Mouse (Mus musculus) CH12.LX (cell line): ENCODE results near the gene Gm498. TPM values are rescaled to one million over a fixed set of nuclear protein-coding genes. Genes with fewer than 3 reads are reported as not detected.

Experiments used
- DNase-seq: peaks from one replicate; pipeline ENCODE4 v3.0.0-alpha.2; 2013; ENCODE audit errors: extremely low read depth
- H3K27ac ChIP-seq: 2 replicates; pipeline ENCODE4 v1.5.1; 2012; ENCODE audit warnings: low read depth, mild to moderate bottlenecking, control low read depth, moderate library complexity; ENCODE audit not compliant: insufficient read depth
- H3K27me3 ChIP-seq: replicated peaks from 2 replicates; pipeline ENCODE3; 2012; ENCODE audit warnings: inconsistent platforms
- H3K36me3 ChIP-seq, 2 experiments: replicated peaks in 1 of 2; 2 replicates each; pipeline versions ENCODE3 to v1.6.1; 2012; ENCODE audit warnings: inconsistent platforms in 1 of 2, low read length in 1 of 2, mild to moderate bottlenecking in 1 of 2, mixed read lengths in 1 of 2, moderate library complexity in 1 of 2; ENCODE audit not compliant: control insufficient read depth in 1 of 2, insufficient read depth in 1 of 2
- H3K4me1 ChIP-seq, 2 experiments: 2 replicates each; pipeline ENCODE4 v1.6.1; 2012; ENCODE audit warnings: inconsistent platforms in 1 of 2, moderate library complexity in 1 of 2; ENCODE audit not compliant: insufficient read depth in 2 of 2, control insufficient read depth in 1 of 2
- H3K4me2 ChIP-seq: 2 replicates; pipeline ENCODE4 v1.6.1; 2012; ENCODE audit warnings: low read depth, mild to moderate bottlenecking, control low read depth; ENCODE audit not compliant: poor library complexity, insufficient read depth, severe bottlenecking
- H3K4me3 ChIP-seq, 3 experiments: fragments of 150-350 bp in 1 of 3; sonication (generic) in 1 of 3; replicated peaks in 1 of 3; 2 replicates each; pipeline versions ENCODE3 to v1.5.1; 2011 to 2012; ENCODE audit warnings: low read depth in 2 of 3, low read length in 2 of 3, mild to moderate bottlenecking in 2 of 3, moderate library complexity in 2 of 3, control low read depth in 1 of 3, improper control_type of control experiment in 1 of 3, inconsistent platforms in 1 of 3, mixed read lengths in 1 of 3; ENCODE audit not compliant: poor library complexity in 1 of 3
- H3K79me2 ChIP-seq: replicated peaks from 2 replicates; pipeline ENCODE4 v1.6.1; 2012; ENCODE audit warnings: mild to moderate bottlenecking, moderate library complexity; ENCODE audit not compliant: control insufficient read depth, poor library complexity, insufficient read depth, severe bottlenecking; ENCODE audit errors: extremely low read depth
- H3K9ac ChIP-seq: 2 replicates; pipeline ENCODE4 v1.6.1; 2012; ENCODE audit warnings: low read depth, mild to moderate bottlenecking, control low read depth, moderate library complexity; ENCODE audit not compliant: insufficient read depth
- H3K9me3 ChIP-seq: replicated peaks from 2 replicates; pipeline ENCODE3; 2012; ENCODE audit warnings: low read length, inconsistent platforms, mixed read lengths
- BHLHE40 ChIP-seq: IDR thresholded peaks from 2 replicates; pipeline ENCODE4 v1.6.1; 2011; ENCODE audit warnings: mild to moderate bottlenecking, low read depth, low read length, improper control_type of control experiment
- CHD1 ChIP-seq: IDR thresholded peaks from 2 replicates; pipeline ENCODE4 v1.6.1; 2012; ENCODE audit warnings: low read depth, low read length, improper control_type of control experiment, inconsistent platforms
- CHD2 ChIP-seq: IDR thresholded peaks from 2 replicates; pipeline ENCODE4 v1.6.1; 2011; ENCODE audit warnings: low read length, improper control_type of control experiment
- CTCF ChIP-seq, 2 experiments: IDR thresholded peaks in 1 of 2; conservative IDR thresholded peaks in 1 of 2; 2 replicates each; pipeline ENCODE4 v1.5.1; 2011 to 2012; ENCODE audit warnings: low read depth in 2 of 2, low read length in 2 of 2, improper control_type of control experiment in 1 of 2, inconsistent platforms in 1 of 2, mild to moderate bottlenecking in 1 of 2, moderate library complexity in 1 of 2
- E2F4 ChIP-seq: IDR thresholded peaks from 2 replicates; pipeline ENCODE4 v1.6.1; 2011; ENCODE audit warnings: low read depth, low read length, improper control_type of control experiment; ENCODE audit not compliant: insufficient replicate concordance
- ELF1 ChIP-seq: IDR thresholded peaks from 2 replicates; pipeline ENCODE4 v1.6.1; 2014; ENCODE audit warnings: low read depth, mild to moderate bottlenecking, inconsistent platforms, low read length, improper control_type of control experiment
- GABPA ChIP-seq: IDR thresholded peaks from 2 replicates; pipeline ENCODE4 v1.6.1; 2012; ENCODE audit warnings: low read depth, low read length, improper control_type of control experiment, inconsistent platforms; ENCODE audit not compliant: insufficient replicate concordance
- MAFK ChIP-seq: IDR thresholded peaks from 2 replicates; pipeline ENCODE4 v1.6.1; 2011; ENCODE audit warnings: low read length, improper control_type of control experiment; ENCODE audit not compliant: insufficient replicate concordance
- MAZ ChIP-seq: IDR thresholded peaks from 2 replicates; pipeline ENCODE4 v1.6.1; 2012; ENCODE audit warnings: low read depth, mild to moderate bottlenecking, inconsistent platforms, low read length, improper control_type of control experiment, moderate library complexity
- MXI1 ChIP-seq: IDR thresholded peaks from 2 replicates; pipeline ENCODE4 v1.6.1; 2011; ENCODE audit warnings: mild to moderate bottlenecking, low read depth, low read length, improper control_type of control experiment
- MYC ChIP-seq: IDR thresholded peaks from 2 replicates; pipeline ENCODE4 v1.6.1; 2011; ENCODE audit warnings: low read depth, mild to moderate bottlenecking, improper control_type of control experiment, low read length
- NELFE ChIP-seq: IDR thresholded peaks from 2 replicates; pipeline ENCODE4 v1.6.1; 2011; ENCODE audit warnings: low read depth, low read length, improper control_type of control experiment
- NRF1 ChIP-seq: IDR thresholded peaks from 2 replicates; pipeline ENCODE4 v1.6.1; 2014; ENCODE audit warnings: low read depth, mild to moderate bottlenecking, inconsistent platforms, low read length, improper control_type of control experiment, moderate library complexity
- PAX5 ChIP-seq: IDR thresholded peaks from 2 replicates; pipeline ENCODE4 v1.6.1; 2012; ENCODE audit warnings: low read length, inconsistent platforms, mixed read lengths
- RAD21 ChIP-seq: IDR thresholded peaks from 2 replicates; pipeline ENCODE4 v1.6.1; 2011; ENCODE audit warnings: low read depth, mild to moderate bottlenecking, low read length, improper control_type of control experiment, moderate library complexity
- SIN3A ChIP-seq: IDR thresholded peaks from 2 replicates; pipeline ENCODE4 v1.6.1; 2012; ENCODE audit warnings: low read length, improper control_type of control experiment, inconsistent platforms
- USF1 ChIP-seq: IDR thresholded peaks from 2 replicates; pipeline ENCODE4 v1.6.1; 2014; ENCODE audit warnings: low read depth, mild to moderate bottlenecking, inconsistent platforms, low read length, improper control_type of control experiment
- USF2 ChIP-seq: conservative IDR thresholded peaks from 2 replicates; pipeline ENCODE4 v1.6.1; 2011; ENCODE audit warnings: low read depth, low read length, improper control_type of control experiment
- ZNF384 ChIP-seq: IDR thresholded peaks from 2 replicates; pipeline ENCODE4 v1.6.1; 2012; ENCODE audit warnings: low read depth, low read length, improper control_type of control experiment, inconsistent platforms
- dilution Hi-C: fragments of 300-500 bp; cut with MboI; formaldehyde crosslinking; loops from 2 replicates; pipeline ENCODE4 v1.14.3; 2020; ENCODE audit warnings: low sequenced_read_pairs; ENCODE audit not compliant: extremely low pct_unique_long_range_greater_than_20kb, extremely low pct_ligation_motif_present
- in situ Hi-C: fragments of 300-500 bp; cut with MboI; formaldehyde crosslinking; loops from 3 replicates; pipeline ENCODE4 v1.14.3; 2019; ENCODE audit warnings: low sequenced_read_pairs, low pct_ligation_motif_present, low pct_unique_long_range_greater_than_20kb, mixed read lengths
- polyA plus RNA-seq: library from polyadenylated mRNA; unstranded; fragments of >175 nt; gene quantifications from 2 replicates; pipeline ENCODE4 v1.2.1, GENCODE M21; 2012; ENCODE audit warnings: low read depth; ENCODE audit not compliant: insufficient read length
- total RNA-seq, 2 experiments: library from RNA; depleted of rRNA; stranded (reverse); fragments of 300-350 nt in 1 of 2; fragments of >200 nt in 1 of 2; gene quantifications; 2 replicates each; pipeline ENCODE4 v1.2.3; 2012 to 2014

Gm498 gene
- total and polyA plus RNA-seq, 3 experiments: not detected

DNA sequence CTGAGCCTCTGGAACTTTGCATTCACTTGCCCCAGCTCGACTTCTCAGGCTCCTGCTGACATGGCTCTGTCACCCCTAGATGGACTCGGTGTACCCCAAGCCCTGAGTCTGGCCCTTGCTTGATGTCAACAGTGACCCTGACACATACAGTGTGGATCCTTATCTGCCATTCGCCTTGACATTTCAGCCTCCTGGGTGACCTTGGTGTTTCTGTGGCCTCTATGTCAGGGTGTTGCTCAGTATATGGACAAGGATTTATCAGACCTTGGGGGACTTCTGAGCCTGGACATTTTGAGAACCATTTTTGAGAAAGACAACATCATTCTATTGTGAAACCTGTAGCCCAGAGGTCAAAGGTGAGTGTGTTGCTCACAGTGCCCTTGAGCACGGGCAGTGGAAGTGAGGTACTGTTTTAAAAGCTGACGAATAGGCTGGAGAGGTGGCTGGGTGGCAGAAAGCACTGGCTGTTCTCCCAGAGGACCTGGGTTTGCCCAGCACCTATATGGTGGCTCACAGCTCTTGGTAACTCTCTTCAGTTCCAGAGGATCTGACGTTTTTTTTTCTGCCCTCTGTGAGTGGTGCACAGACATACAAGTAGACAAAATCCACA lies 33.0 kb upstream of the Gm498 start:
- Histone ChIP-seq H3K36me3 (peaks cover 20 to 71% of the 10 kb centered on the region in 2 experiments), H3K27ac (no peak overlapping the region), H3K4me2 (no peak overlapping the region), H3K4me1 (peaks cover 15 to 54% of the 10 kb centered on the region in 2 experiments), H3K9ac (no peak overlapping the region), H3K79me2 (0 out of 2 replicates have a peak, but pooled peaks cover 3% of the 10 kb centered on the region), H3K9me3 (no peaks in the 10 kb centered on the region), H3K27me3 (no peaks in the 10 kb centered on the region), H3K4me3 (no peak overlapping the region)
- dilution Hi-C loops (no loop called here), in situ Hi-C loops (loop anchor here (10.0 kb wide), 1 partner anchor 71 kb away; no protein-coding TSS in a partner anchor)
- no peak for DNase-seq
- TF ChIP-seq CHD2: no peak
- TF ChIP-seq USF2: no peak
- no peak for TF ChIP-seq RAD21
- TF ChIP-seq CTCF (conservative IDR thresholded peaks at IDR 0.05 in 1 of 2, IDR thresholded peaks at IDR 0.05 in 1 of 2; ENCODE audit: low read depth in 2 of 2, low read length in 2 of 2): no peak
- no peak for TF ChIP-seq ELF1
- TF ChIP-seq NELFE: no peak
- TF ChIP-seq GABPA: no peak
- TF ChIP-seq PAX5: no peak
- no peak for TF ChIP-seq SIN3A
- TF ChIP-seq USF1: no peak
- no peak for TF ChIP-seq MAZ
- no peak for TF ChIP-seq MXI1
- no peak for TF ChIP-seq BHLHE40
- TF ChIP-seq MAFK: no peak
- no peak for TF ChIP-seq NRF1
- TF ChIP-seq MYC: no peak
- no peak for TF ChIP-seq E2F4
- no peak for TF ChIP-seq CHD1
- no peak for TF ChIP-seq ZNF384

DNA sequence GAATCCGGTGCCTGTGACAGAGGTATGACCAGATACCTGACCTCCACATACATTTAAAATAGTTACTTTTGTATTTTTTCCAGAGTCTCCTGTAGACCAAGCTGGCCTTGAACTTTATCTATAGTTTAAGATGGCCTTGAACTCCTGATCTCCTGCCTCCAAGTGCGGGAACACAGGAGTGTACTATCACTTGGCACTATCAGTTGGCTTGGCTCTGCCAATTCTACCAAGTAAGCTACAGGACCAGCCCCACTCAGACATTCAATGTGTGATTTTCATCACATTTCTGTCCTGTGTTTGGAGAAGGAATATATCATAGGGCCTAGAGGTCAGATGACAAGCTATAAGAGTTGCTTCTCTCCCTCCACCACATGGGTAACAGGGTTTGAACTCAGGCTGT lies 32.3 kb upstream of the Gm498 start:
- Histone ChIP-seq H3K27me3 (no peaks in the 10 kb centered on the region), H3K27ac (no peak overlapping the region), H3K36me3 (peaks cover 20 to 76% of the 10 kb centered on the region in 2 experiments), H3K4me2 (no peak overlapping the region), H3K9me3 (no peaks in the 10 kb centered on the region), H3K4me3 (no peak overlapping the region), H3K4me1 (peaks cover 11 to 48% of the 10 kb centered on the region in 2 experiments), H3K79me2 (0 out of 2 replicates have a peak, but pooled peaks cover 3% of the 10 kb centered on the region), H3K9ac (no peak overlapping the region)
- no peak for DNase-seq
- TF ChIP-seq RAD21 (no peak), CTCF (conservative IDR thresholded peaks at IDR 0.05 in 1 of 2, IDR thresholded peaks at IDR 0.05 in 1 of 2; ENCODE audit: low read depth in 2 of 2, low read length in 2 of 2) (no peak), CHD2 (no peak), MYC (no peak), SIN3A (no peak)
- in situ Hi-C loops: loop anchor here (10.0 kb wide), 1 partner anchor 70 kb away; no protein-coding TSS in a partner anchor
- dilution Hi-C loops: no loop called here
